Mouse (Mus musculus) bone marrow, adult 2 months (tissue): ENCODE data around the gene Tha1.

ENCODE experiments used
- CTCF ChIP-seq: fragments of 200-500 bp; IDR thresholded peaks from 2 replicates; pipeline ENCODE4 v1.5.1; 2011; ENCODE audit warnings: low read length, control low read depth; ENCODE audit not compliant: control insufficient read depth, insufficient read depth
- POLR2A ChIP-seq: fragments of 200-500 bp; IDR thresholded peaks from 2 replicates; pipeline ENCODE4 v1.6.1; 2011; ENCODE audit warnings: low read depth, mild to moderate bottlenecking, control low read depth, low read length, borderline replicate concordance; ENCODE audit not compliant: control insufficient read depth

DNA sequence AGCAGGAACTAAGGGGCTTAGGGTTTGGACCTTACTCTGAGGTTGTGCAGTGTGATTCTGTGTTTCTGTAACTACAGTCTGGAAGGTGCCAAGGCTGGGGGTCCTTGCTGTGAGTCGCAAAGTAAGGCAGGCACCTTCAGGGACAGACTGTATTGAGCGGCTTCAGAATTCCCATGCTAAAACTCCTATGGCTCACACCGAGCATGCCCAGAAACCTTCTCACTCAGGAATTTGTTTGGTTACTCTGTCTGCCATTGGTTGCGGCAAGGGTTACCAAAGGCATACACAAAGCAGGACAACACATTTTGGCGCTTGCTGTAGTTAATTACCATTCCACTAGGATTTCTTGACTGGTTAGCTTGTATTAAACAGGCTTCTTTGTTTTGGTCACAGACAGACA, 47.1 kb downstream of the Tha1 start:
- TF ChIP-seq CTCF = no peak
- no peak for TF ChIP-seq POLR2A
